Mouse (Mus musculus) T-cell, adult 2 months (primary cell): ENCODE data around the gene Ramp1.
A peak's percentile ranks its signal among the peaks of the same experiment; 100 is the strongest.

Experiments
- DNase-seq: peaks from one replicate; pipeline ENCODE4 v3.0.0; 2022; ENCODE audit warnings: low spot score

Gene Ramp1

DNA sequence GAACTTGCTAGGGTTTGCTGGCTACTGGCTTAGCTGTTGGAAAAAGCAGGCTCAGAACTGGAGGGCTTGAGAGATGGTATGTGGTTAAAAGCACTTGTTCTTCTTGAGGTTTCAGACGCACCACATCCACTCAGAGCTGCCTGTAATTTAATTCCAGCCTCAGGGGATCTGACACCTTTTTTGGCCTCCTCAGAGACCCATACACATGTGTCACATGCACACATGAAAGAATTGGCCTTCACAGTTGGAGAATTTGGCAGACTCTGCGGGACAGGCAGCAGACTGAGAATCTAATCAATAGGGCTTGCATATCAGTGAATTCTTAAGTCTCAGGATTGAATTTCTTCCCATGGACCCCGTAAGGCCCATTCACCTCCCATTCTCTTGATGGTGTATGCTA, 21.5 kb downstream of the Ramp1 start:
- no peak for DNase-seq

DNA sequence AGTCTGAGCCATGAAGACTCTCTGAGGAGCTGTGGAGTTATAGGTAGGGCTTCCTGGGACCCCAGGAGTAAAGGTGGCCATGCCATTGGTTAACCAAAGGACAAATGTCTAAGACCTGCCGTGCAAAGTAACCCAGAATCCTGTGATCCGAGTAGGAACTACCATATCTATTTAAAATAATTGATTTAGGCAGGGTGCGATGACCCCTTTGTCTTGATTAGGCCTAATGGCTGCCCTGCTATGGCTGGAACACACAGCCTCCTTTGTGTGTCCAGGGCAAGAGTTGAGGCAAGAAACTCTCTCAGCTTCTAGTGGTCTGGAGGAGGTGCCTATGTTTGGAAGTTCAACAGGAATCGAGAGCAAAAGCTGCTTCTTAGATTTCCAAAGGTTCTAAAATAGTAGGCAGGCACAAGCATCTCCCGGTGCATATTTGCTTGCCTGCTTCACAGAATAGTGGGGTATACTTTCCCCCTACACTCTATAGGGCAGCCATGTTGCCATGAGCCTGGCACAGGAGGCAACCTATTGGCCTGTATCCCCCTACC, 24.7 kb downstream of the Ramp1 start:
- DNase-seq, result no peak

DNA sequence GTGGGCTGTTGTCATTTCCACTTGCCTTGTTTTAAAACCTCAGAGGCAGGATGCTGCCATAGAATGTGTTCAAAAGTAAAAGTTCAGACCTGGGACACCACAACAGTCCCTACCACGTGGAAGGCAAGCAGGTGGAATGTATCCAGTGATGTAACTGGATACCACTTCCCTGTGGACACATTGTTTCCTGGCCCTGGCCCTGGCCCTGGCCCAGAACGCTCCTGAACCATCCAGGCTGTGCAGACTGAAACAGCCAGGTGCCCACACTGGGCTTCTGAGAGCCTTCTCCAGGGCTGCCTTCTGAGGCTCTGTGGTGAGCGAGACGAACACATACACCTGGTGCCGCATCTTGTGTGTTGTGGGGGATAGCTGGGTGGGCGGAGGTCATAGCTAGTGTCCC, 26.0 kb downstream of the Ramp1 start:
- DNase-seq, result no peak

DNA sequence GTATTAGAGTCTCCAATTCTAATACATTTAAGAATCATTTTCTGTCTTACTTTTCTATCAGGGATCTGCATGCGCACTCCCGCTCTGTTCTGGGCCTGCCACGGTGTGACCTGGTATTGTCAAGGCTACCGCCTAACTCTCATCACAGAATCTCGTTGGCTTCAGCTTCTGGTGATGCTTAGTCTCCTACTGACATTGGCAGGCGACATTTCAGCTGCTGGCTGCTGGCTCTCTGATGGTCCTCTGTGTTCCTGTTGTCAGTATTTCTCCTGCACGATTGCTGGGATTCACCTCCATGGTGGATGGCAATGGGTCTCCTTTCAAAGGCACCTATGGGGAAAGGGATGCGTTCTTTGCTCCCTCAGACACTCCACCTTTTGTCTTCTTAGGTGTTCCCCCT, 26.7 kb downstream of the Ramp1 start:
- no peak for DNase-seq

DNA sequence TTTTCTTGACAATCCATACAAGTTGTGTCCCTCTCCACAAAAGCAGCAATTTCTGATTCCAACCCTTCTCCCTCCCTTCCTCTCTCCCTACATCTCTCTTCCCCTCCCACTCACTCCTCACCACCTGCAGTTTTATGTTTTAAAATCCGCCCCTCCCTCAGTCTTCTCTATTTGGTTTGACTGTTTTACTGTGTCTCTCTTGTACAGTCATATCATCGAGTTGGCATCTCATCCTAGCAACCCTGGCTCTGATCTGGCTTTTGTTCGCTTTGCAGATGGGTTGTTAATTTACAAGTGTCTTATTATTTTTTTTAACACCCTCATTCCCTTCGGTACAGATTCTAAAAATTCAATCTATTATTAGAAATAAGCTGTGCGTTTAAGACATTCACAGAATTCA, 27.3 kb downstream of the Ramp1 start:
- DNase-seq, result no peak

DNA sequence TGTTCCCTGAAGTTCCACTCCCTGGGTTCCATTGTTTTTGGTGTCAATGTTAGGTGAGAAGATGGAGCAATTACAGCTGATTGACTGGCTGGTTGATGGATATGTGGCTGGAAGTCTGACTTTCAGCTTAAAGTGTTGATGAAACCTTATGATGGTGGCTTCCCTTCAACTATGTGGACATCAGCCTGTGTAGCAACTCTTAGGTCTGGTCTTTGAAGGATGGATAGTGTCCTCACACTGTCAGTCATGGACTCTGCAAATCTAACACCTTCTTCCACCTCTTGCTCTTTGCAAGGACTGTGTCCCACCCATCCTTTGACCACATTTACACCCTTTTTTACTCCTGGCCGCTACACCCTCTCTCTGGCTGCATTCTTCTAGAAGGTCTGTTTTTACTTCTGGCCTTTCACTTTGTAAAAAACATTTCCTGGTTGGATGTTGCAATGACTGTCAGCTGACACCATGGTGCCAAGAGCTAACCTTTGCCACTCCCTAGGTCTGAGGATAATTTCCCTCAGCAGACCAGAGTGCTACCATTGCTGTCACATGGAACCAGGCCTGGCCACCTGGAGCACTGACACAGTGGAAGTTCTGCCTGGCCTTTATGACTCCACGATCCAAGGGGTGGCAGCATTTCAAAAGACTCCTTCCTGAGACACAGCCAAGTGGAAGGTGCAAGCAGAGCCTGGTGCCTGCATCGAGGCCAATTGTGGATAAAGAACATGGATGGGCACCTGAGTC, 27.9 kb downstream of the Ramp1 start:
- DNase-seq, result no peak

DNA sequence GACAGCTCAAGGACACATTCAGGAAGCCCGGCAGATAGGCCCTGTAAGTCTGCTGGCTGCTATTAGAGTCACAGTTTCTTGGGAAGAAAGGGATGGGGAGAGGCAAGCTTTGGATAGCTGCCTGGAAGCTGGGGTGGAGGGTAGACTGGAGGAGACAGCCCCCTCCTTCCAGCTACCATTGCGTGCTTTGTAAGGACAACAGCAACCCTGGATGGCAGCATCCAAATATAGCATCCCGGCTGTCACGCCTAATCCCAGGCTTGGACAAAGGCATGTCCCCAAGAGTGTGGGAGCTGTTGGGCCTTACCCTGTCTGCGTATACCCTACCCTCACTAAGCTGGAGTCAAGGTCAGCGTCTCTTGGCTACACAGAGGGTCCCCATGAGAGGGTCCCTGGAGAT, 29.7 kb downstream of the Ramp1 start:
- DNase-seq, result no peak

DNA sequence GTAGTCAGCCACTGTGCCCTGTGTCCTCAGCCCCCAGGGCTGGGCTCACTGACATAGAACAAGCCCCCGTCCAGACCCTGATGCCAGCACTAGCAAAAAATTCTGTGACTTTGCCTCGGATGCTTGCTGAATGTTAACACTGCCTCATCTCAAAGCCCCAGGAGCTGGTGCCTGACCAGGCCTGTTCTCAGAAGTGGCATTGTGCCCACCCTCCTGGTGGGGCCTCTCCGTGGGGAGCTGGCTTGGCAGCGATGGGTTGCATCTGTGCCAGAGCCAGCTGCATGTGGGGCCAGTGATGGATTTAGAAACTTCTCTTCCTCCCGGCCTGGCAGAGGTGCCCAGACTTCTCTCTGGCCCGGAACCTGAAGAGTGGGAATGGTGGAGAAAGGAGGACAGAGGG, 30.2 kb downstream of the Ramp1 start:
- no peak for DNase-seq

DNA sequence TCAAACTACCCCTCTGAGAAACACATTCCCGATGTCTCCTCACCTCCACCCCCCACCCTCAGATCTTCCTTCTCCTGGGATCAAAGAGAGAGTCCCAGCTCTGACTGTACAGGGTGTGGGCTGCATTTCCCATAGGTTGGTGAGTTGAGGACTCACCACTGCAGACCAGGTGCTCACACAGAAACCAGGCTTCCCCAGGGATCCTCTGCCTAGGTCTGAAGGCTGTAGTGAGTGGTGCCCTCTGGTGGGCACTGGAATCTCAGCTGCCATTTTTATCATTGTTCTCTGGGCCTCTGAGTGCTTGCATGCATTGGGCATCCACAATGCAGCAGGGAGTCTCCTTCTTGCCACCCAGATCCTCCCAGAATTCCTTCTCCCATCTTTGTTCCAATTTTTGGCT, 31.5 kb downstream of the Ramp1 start:
- peak; percentile 57 for DNase-seq

DNA sequence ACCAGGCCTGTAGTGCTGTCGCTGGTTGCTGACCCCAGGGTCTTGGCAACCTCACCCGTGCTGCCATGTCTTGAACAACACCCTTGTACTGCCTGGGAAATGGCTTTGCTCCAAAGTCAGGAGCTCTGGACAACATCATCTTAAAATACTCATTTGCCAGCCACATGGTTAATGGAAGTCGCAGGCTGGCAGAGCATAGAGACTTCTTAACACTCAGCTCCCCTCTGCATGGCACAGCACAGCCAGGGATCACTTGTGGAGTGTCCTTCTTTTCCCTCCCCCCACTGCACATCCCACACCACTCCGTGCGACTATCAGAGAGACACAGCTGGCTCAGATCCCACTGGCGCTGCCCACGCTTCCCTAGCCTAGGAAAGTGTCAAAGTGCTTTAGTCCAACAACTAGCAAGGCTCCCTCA, 32.0 kb downstream of the Ramp1 start:
- DNase-seq, result no peak

DNA sequence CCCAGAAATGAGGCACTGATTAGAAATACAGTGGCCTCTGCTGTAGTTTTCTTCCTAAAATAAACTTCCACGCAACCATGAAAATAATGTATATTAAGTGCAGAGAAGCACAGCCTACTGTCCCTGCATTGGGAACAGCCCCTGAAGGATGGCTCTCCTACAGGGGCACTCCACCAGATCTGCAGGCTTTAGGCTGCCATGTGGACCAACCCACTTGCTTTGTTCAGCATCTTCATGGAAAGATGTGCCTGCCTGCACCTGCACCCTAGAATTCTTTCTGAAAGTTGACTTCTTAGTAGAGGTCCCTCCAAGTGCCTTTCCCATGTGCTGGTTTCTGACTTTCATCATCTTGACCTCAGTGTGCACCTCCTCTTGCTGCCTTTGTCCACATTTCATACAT, 35.6 kb downstream of the Ramp1 start:
- DNase-seq, result no peak

DNA sequence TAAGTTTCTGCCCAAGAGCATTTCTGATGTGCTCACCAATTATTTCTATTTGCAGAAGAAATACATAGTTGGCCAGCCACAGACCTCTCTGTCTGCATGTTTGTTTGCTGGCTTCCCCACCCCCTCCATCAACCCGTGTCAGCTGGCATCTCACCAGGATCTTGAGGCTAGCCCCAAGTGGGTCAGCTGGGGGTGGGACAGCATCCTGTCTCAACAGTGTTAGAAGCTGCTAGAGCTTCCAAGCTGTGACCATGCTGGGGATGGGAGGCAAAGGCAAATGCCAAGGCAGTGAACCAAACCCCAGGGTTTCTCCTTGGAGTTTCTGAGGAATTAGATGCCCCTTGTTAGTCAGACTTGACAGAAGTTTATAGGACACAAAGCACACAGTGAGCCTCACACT, 36.4 kb downstream of the Ramp1 start:
- DNase-seq, result no peak

DNA sequence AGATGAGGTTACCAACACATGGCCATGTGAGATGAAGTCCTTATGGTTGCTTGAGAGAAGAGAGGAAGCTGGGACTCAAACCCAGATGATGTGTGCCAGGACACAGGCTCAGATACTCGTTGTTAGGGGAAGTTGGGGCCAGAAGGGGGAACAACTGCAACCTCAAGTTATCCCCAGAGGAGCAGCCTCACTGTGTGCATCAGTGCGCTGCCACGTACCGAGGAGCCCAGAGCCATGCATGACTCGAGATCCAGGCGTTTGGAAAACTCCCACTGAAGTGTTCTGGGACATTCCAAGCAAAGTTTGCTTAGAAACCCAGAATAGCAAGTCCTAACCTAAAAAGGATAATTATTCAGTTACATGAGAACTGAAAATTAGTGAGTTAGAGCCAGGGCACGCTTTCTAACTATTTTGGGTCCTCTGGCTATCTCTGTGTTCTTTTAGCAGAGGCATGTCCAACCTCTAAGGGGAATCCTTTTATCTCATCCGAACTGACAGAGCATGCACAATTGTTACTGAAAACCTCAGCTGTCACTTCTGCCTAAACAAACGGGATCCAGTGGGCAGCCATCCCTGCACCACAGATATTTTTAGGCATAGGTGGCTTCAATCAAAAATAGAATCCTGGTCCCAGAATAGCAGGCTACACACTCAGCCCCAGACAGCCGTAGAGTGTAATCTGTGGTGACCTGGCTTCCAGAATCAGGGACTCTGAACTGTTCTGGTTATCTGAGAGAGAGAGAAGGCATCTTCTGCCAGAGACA, 37.1 kb downstream of the Ramp1 start:
- no peak for DNase-seq

DNA sequence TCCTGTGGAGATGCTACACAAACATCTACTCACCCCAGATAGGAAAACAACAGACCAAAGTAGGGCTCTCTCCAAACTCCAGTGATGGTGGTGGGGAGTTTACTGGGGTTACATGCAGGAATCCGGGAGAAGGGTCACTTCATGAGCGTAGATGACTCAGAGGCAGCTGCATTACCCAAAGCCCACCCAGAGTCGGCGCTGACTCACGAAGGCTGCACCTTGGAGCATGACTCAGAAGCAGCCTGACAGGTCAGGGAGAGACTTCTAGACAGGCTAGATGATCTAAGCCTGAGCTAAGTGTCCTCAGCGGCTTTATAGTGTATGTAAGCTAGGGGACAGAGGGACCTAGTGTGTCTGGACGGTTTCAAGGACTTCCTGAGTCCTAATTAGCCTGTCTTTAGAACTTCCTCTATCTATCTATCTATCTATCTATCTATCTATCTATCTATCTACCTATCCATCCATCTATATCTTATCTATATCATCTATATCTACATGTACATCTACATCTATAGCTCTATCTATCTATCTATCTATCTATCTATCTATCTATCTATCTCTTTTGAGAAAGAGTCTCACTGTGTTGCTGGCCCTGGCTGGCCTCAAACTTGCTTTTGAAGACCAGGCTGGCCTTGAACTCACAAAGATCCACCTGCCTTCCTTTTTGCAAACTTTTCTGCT, 40.2 kb downstream of the Ramp1 start:
- no peak for DNase-seq

DNA sequence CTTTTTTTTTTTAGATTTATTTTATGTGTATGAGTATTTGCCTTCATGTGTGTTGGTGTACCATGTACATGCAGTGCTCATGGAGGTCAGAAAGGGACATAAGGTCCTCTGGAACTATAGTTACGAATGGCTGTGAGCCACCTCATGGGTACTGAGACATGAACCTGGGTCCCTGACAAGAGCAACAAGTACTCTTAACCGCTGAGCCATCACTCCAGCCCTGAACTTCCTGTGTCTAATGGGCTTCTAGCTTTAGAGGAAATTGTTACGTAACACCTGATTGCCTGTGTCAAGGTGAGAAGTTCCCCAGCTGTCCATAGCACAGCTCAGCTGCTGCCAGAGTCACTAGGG, 40.7 kb downstream of the Ramp1 start:
- DNase-seq, result peak; percentile 25

DNA sequence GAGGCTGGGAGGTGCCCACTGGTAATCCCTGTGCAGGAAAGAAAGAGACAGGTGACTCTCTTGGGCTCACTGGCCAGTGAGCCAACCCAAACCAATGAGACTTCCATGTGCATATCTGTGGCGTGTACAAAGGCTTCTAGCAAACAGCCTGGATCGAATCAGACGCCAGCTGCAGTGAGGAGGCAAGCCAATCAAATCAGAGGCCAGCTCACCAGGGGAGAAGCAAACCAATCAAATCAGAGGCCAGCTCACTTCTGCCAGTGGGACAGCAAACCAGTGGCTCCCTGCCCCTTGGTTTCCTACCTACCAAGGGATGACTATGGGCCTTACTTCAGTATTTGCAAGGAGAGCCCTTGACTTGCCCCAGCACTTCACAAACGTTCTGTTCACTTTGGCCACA, 46.9 kb downstream of the Ramp1 start:
- no peak for DNase-seq

DNA sequence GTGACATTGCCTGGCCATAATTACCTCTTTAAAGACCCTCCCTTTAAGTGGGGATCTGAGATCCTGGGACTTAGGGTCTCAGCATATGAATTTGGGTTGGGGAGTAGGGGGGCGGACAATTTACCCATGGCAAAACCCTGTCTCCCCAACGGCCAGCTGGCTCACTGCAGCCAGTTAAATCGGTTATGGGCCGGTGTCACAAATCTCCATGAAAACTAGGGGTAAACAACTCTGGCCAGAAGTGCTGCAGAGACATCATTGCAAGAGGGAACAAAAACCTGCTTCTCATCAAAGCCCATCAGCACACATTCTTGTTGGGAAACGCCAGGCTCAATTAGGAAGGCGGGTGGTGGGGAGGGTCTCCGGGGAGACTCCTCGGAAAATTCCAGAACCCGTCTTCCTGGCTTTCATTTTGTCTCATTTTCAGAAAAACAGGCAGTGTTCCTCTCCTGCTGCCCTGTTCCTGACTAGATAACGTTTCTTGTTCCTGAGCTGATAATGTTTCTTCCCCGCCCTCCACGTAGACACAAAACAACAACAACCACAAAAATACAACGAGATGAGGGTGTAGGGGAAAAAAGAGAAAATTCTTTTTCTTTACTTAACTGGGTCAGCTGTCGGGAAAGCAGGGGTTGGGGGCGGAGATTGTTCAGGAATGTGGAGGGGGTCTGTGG, 47.9 kb downstream of the Ramp1 start:
- DNase-seq, result no peak

DNA sequence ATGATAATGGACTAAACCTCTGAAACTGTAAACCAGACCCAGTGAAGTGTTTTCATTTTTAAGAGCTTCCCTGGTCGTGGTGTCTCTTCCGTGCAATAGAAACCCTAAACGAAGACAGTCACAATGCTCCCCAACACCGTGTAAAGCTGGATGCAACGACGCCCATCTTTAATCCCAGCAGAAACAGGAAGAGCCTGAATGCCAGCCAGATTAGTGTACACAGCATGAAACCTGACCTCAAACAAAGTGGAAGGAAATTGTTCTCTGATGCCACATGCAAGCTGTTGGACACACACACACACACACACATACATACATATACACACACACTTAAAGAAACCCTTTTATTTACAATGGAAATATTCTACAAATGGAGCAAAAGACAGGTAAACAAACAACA, 51.5 kb downstream of the Ramp1 start:
- DNase-seq, result no peak

DNA sequence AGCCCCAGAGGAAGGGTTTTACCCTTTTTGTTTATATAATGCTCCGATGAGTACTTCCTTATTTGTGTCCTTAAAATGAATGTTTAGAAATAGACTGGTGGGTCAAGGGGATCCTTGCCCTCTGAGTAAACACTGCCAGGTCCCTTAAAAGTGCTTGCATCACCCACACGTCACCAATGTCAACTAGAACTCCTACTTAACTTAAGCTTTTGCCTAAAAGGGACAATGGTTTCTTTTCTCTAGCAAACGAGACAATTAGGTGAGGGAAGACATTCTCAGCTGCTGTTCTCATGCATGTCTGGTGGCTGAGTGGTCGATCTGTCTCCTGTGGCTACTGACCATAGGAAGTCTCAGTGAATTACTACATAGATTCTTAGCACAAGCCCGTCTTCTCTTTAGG, 52.3 kb downstream of the Ramp1 start:
- no peak for DNase-seq

DNA sequence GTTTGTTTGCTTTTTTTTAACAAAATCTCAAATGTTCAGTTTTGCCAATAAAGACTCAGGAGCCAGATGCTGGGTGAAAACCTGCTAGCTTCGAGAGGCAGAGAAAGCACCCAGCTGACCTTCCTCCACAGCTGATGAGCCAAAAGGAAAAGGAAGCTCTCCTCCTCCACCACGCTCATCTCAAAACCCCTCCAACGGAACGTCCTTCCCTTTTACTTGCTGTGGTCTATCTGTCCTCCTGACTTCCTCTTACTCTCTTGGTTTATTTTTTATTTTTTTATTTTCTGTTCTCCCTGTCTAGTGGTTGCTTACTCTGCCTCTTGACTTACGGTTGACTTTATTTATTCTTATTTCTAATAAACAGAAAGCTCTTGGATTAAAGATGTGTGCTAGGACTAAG, 55.8 kb downstream of the Ramp1 start:
- no peak for DNase-seq

DNA sequence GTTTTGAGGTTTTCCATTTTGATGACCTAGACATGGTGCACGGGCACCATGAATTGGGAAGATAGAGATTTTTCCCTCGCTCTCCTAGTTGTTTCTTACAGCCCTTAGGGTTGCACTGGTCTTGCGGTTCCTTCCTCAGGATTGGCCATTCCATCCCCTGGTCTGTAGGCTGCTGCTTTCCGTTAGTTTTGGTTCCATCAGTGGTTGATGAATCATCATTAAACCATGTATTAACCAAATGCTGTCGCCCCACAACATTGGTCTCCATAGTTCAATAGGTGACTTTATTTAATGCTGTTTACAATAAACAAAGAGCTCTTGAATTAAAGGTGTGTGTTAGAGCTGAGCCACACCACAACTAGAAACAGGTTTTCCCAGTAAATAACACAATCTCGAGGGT, 58.1 kb downstream of the Ramp1 start:
- DNase-seq, result no peak

DNA sequence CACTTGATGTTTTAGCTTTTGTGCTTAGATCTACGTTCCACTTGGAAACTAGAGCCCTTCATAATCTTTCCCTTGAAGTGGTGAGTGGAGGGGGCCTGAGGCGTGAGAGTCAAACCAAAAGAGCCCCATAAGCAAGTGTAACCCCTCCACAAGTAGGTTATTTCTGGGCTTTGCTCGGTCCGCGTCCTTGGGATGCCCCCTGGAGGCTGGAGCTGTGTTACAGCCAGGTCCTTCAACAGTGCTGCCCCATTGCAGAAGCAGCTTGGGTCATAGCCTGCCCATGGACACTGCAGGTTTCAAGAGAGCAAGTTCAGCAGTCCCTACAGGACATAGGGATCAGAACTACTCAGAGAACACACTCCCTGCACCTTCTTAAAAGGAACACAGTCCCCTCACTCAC, 59.5 kb downstream of the Ramp1 start:
- DNase-seq, result peak; percentile 60

DNA sequence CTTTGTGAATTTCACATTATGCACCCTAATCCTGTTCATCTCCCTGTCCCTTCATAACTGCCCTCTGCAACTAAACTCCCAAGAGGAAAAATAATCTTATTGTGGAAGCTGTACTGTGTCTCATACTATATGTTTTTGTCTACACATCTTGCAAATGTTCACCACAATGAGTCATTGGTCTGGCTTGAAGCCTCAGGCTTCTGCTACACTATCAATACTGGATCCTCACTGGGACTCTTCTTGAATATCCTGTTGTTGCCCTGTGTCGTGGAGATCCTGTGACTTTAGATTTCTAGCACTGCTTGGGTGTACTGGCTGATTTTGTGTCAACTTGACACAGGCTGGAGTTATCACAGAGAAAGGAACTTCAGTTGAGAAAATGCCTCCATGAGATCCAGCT, 60.2 kb downstream of the Ramp1 start:
- no peak for DNase-seq
